Mouse (Mus musculus) forebrain, embryonic 12.5 days (tissue): Measurements from ENCODE around the gene Msi2. TPM values are rescaled to one million over a fixed set of nuclear protein-coding genes. Genes with fewer than 3 reads are reported as not detected.

Experiments used
- ATAC-seq: fragments of 200-750 bp; cut with Nextera tagmentation; 2 replicates; pipeline ENCODE4 v1.8.0; 2017; ENCODE audit warnings: moderate TSS enrichment; ENCODE audit not compliant: low FRiP score
- H3K27ac ChIP-seq: fragments of 300-500 bp; sonication (generic); 2 replicates; pipeline ENCODE4 v1.5.1; 2016; ENCODE audit warnings: mild to moderate bottlenecking
- H3K27me3 ChIP-seq: fragments of 300-500 bp; sonication (generic); 2 replicates; pipeline ENCODE4 v1.6.1; 2016; ENCODE audit warnings: mild to moderate bottlenecking
- H3K36me3 ChIP-seq: fragments of 300-500 bp; sonication (generic); replicated peaks from 2 replicates; pipeline ENCODE4 v1.6.1; 2016; ENCODE audit warnings: mild to moderate bottlenecking
- H3K4me1 ChIP-seq: fragments of 300-500 bp; sonication (generic); 2 replicates; pipeline ENCODE4 v1.6.1; 2016
- H3K4me2 ChIP-seq: fragments of 300-500 bp; sonication (generic); 2 replicates; pipeline ENCODE4 v1.6.1; 2016; ENCODE audit warnings: mild to moderate bottlenecking, moderate library complexity
- H3K4me3 ChIP-seq: fragments of 300-500 bp; sonication (generic); replicated peaks from 2 replicates; pipeline ENCODE4 v1.5.1; 2016; ENCODE audit warnings: mild to moderate bottlenecking
- H3K9ac ChIP-seq: fragments of 300-500 bp; sonication (generic); 2 replicates; pipeline ENCODE4 v1.6.1; 2016; ENCODE audit warnings: mild to moderate bottlenecking
- H3K9me3 ChIP-seq: fragments of 300-500 bp; sonication (generic); 2 replicates; pipeline ENCODE4 v1.6.1; 2016
- WGBS: fragments of 180-500 bp; shearing (Covaris S2); methylation state at CpG from one replicate; pipeline ENCODE4 v1.1.7; 2016; 5-methylcytosine and 5-hydroxymethylcytosine counted together
- polyA plus RNA-seq: library from polyadenylated mRNA; unstranded; fragments of >200 nt; fragmentation: Nextera tagmentation; extraction: Ambion mirVana; gene quantifications from 2 replicates; pipeline ENCODE4 v1.2.1, GENCODE M21; 2016

Msi2 gene
- polyA plus RNA-seq, 1 experiment from 2014 or later, result 35.8 TPM

DNA sequence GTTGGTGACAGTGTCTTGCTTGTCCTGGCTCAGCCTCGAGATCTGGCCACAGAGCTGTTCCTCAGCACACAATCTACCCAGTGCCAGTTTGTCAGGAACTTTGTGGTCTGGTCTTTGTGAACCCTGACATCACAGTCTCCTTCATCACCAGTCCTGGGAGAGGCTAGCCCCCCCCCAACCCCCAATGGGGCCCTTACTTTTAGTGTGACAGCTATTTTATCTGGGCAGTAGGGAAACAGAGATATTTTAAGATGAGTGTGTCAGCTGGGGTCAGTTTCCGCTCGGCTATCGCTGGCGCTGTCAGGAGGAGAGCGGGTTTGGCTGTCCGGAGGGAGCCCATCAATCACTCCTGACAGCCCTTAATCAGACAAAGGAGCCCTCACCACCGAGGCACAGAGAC, 404.8 kb downstream of the Msi2 start:
- no peaks in the 10 kb centered on the region for H3K36me3 ChIP-seq
- peaks cover 71% of the 10 kb centered on the region for H3K4me1 ChIP-seq
- no peaks in the 10 kb centered on the region for H3K27me3 ChIP-seq
- H3K9ac ChIP-seq, result no peak overlapping the region
- no peak overlapping the region for H3K4me3 ChIP-seq
- ATAC-seq, result no peak
- H3K4me2 ChIP-seq, result no peak overlapping the region
- H3K9me3 ChIP-seq, result no peaks in the 10 kb centered on the region
- WGBS, result 41% methylated on average over 8 of the region's 8 CpGs
- H3K27ac ChIP-seq, result no peak overlapping the region

DNA sequence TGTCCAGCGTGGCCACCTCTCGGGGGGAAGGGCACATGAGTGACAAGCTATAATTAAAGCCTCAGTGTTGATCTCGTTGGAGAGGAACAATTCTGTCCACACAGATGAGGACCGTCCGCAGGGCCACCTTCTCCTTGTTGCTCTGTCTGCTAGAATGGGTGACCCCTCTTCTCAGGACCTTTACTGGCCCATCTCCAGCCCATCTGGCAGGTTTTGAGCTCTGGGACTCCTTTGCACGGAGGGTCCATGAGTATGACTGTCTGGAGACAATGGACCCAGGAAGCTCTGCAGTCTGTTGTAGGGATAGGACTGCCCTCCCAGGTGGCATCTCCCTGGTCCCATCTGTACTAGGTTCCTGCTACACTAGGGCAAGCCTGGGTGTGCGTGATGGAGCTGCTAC, 406.7 kb downstream of the Msi2 start:
- no peak for ATAC-seq
- WGBS, result 66% methylated on average over 7 of the region's 7 CpGs
- H3K4me2 ChIP-seq, result no peak overlapping the region
- no peak overlapping the region for H3K9ac ChIP-seq
- H3K4me1 ChIP-seq, result peaks cover 62% of the 10 kb centered on the region
- 0 out of 2 replicates have a peak, but pooled peaks cover 3% of the 10 kb centered on the region for H3K27me3 ChIP-seq
- H3K36me3 ChIP-seq, result no peaks in the 10 kb centered on the region
- no peaks in the 10 kb centered on the region for H3K9me3 ChIP-seq
- H3K4me3 ChIP-seq, result no peak overlapping the region
- H3K27ac ChIP-seq, result no peak overlapping the region

DNA sequence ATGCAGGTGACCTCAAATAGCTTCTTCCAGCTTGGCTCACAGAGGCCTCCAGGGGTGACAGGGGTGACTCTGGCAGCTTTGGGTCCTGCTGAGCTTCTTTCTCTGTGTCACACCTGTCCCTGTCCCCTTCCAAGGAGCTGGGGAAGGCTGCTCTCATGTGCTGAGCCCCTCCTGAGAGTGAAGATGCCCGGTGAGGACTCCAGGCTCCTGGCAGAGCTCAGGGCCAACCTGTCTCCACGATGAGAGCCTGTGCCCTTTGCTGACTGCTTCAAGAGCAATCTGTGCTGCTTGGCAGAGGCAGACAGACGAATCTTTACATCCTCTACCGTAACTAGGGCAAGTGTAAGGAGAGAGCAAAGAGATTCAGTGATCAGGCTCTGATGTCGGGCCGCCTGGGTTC, 407.5 kb downstream of the Msi2 start:
- Histone ChIP-seq H3K4me2 (no peak overlapping the region), H3K9me3 (no peaks in the 10 kb centered on the region), H3K9ac (no peak overlapping the region), H3K36me3 (no peaks in the 10 kb centered on the region), H3K4me1 (peaks cover 61% of the 10 kb centered on the region), H3K4me3 (no peak overlapping the region), H3K27me3 (0 out of 2 replicates have a peak, but pooled peaks cover 3% of the 10 kb centered on the region), H3K27ac (0 out of 2 replicates have a peak overlapping the region, but pooled peaks have one; percentile 75)
- no peak for ATAC-seq
- 76% methylated on average over 6 of the region's 6 CpGs for WGBS

DNA sequence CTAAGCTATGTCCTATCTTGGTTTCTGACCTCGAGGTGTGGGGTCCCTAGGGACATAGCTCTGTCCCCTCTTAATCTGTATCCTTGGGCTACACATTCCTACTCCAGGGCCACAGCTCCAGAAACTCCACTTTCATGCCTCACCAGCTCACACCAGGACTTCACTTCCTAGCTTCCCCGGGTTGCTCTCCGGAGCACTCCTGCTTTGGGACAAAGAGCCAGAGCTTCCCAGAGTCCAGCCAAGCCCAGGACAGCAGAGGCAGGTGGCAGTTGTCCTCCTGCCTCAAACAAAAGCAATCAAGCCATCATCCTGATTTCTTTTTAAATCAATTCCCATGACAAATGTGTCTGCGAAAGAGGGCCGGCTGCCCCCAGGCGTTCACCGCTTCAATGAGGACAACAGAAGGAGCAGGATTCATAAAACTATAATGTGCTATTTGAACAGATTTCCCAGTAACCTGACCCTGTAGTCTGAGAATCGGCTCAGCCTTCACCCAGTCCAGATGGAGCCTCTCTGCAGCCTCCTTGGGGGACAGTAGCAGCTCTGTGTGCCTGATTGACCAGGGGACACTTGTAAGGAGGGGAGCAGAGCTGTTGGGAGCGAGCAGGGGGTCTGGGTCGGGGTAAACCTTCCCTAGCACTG, 409.1 kb downstream of the Msi2 start:
- peaks cover 57% of the 10 kb centered on the region for H3K4me1 ChIP-seq

DNA sequence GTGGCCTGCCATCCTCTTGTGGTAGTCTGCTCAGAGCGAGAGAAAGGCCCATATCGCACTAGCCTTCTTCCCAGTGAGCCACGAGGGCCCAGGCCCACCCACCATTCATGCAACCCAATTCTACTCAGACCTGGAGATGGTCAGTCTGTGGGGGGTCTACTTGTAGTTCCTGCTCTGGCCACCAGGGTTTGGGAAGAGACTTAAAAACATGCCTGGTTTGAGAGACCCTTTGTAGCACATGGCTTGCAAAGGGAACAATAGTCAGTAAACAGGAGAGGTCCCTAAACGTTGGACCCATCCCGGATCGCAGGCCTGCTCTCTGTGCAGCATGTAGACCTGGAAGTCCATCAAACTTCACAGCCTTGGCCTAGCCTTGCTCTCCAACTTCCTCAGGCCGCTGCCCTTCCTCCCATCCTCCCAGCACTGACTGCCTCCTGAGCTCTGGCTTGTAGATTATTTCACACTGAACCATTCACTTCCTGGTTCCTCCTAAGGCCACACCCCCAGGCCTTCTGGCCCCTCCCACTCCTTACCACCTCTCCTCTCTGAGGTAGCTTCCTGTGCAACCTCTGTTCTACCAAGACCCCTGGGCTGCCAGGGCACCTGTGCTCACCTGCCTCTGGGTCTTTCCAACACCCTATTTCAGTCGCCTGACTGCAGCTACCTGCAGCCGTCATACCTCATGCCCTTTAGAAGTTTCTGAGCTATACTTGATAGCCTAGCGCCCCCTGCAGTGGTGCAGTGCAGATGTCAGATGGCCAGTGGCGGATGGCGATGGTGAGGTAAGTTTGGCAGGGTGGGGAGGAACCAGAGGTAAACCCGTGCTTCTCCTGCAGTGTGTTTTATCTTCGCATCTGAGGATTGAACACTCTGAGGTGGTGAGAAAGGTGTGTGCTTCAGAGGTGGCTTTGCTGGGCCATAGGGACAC, 410.4 kb downstream of the Msi2 start:
- H3K4me1 ChIP-seq, result peaks cover 44% of the 10 kb centered on the region
- H3K4me3 ChIP-seq, result no peak overlapping the region
- 0 out of 2 replicates have a peak overlapping the region, but pooled peaks have one; percentile 75 for H3K27ac ChIP-seq
- 82% methylated on average over 14 of the region's 14 CpGs for WGBS
- no peak overlapping the region for H3K9ac ChIP-seq
- no peaks in the 10 kb centered on the region for H3K9me3 ChIP-seq
- no peaks in the 10 kb centered on the region for H3K36me3 ChIP-seq
- no peak for ATAC-seq
- 0 out of 2 replicates have a peak, but pooled peaks cover 3% of the 10 kb centered on the region for H3K27me3 ChIP-seq
- H3K4me2 ChIP-seq, result no peak overlapping the region

More for the DNA sequence above, 409.1 kb downstream of the Msi2 start:
- Histone ChIP-seq H3K9ac (no peak overlapping the region), H3K27me3 (0 out of 2 replicates have a peak, but pooled peaks cover 3% of the 10 kb centered on the region), H3K4me3 (no peak overlapping the region), H3K4me2 (no peak overlapping the region), H3K9me3 (no peaks in the 10 kb centered on the region), H3K27ac (peak overlapping the region; percentile 75), H3K36me3 (no peaks in the 10 kb centered on the region)
- 52% methylated on average over 10 of the region's 10 CpGs for WGBS
- ATAC-seq, result peak; percentile 57

DNA sequence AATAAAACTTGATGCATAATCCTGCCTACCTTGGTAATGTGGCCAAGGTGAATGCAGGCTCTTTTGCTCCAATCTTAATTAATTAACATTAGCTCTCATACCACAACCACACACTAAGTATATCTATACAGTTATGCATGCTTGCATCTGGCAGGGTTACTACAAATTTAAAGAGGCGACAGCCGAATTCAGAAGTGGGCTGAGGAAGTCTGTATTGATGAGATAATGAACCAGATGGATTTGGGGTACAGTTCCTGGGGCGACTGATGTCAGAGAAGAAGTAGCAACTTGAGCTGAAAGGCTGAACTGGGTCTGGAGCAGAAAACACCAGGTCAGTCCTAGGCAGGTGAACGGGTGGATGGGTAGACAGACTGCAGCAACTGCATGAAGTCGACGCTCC, 412.6 kb downstream of the Msi2 start:
- H3K4me3 ChIP-seq, result no peak overlapping the region
- 91% methylated on average over 6 of the region's 6 CpGs for WGBS
- no peak overlapping the region for H3K9ac ChIP-seq
- H3K27ac ChIP-seq, result no peak overlapping the region
- ATAC-seq, result no peak
- H3K27me3 ChIP-seq, result 0 out of 2 replicates have a peak, but pooled peaks cover 3% of the 10 kb centered on the region
- no peaks in the 10 kb centered on the region for H3K36me3 ChIP-seq
- no peaks in the 10 kb centered on the region for H3K9me3 ChIP-seq
- H3K4me2 ChIP-seq, result no peak overlapping the region
- peaks cover 37% of the 10 kb centered on the region for H3K4me1 ChIP-seq

DNA sequence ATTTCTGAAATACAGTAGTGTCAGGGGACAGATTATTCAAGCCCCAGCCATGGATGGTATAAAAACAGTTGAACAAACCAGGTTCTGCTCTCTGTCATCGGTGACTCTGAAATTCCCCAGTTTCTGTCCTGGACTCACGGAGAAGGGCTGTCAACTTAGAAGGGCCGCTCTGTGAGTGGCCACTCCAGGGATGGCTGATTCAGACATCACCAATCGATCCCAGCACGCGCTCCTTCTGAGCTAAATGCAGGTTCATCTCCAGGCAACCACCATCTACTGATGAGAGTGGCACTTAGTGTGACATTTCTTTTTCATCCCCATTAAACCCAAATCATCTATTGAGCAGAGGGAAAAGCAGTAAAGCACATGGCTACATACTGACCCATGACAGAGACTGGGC, 416.7 kb downstream of the Msi2 start:
- Histone ChIP-seq H3K4me3 (no peak overlapping the region), H3K36me3 (no peaks in the 10 kb centered on the region), H3K4me1 (peaks cover 11% of the 10 kb centered on the region), H3K9ac (no peak overlapping the region), H3K9me3 (no peaks in the 10 kb centered on the region), H3K27ac (no peak overlapping the region), H3K4me2 (no peak overlapping the region), H3K27me3 (no peaks in the 10 kb centered on the region)
- WGBS, result 48% methylated on average over 6 of the region's 6 CpGs
- no peak for ATAC-seq

DNA sequence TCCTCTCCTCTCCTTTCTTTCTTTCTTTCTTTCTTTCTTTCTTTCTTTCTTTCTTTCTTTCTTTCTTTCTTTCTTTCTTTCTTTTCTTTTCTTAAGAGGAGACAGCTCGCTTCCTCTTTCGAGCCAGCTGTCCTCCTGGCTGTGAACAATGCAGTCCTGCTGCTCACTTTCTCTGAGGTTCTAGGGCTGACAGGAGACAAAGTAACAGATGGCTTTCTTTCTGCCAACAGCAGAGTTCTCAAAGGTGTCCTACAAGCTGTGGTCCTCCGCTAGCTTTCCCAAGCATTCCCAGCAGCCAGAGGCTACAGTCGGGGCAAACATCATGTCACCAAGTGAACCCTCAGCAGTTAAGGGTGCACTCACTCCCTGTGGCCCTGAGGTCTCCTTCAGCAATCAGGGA, 419.0 kb downstream of the Msi2 start:
- Histone ChIP-seq H3K36me3 (no peaks in the 10 kb centered on the region), H3K9ac (no peak overlapping the region), H3K4me3 (no peak overlapping the region), H3K4me2 (no peak overlapping the region), H3K4me1 (peaks cover 24% of the 10 kb centered on the region), H3K27me3 (peaks cover 12% of the 10 kb centered on the region; the same call in 1 of the 2 replicates), H3K27ac (no peak overlapping the region), H3K9me3 (no peaks in the 10 kb centered on the region)
- WGBS, result 68% methylated on average over 4 of the region's 4 CpGs
- no peak for ATAC-seq

DNA sequence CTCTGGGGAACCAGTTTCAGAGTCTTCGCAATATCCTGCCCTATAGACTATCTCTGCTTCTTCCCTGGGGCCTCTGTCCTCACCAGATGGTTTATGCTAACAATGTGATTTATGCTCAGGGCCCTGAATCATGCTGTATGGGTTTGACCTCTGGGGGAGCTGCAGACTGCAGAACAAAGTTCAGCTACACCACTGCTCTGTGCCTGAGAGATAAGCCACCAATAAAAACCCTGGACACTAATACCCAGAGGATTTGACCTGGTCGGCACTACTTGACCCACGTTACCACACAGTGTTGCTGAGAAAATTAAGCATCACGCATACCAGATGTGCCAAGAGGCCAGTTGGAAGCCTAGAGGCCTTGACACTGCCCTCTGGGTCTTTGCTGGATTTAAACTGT, 420.8 kb downstream of the Msi2 start:
- 80% methylated on average over 4 of the region's 4 CpGs for WGBS
- H3K27me3 ChIP-seq, result peaks cover 18% of the 10 kb centered on the region; the same call in 1 of the 2 replicates
- H3K4me2 ChIP-seq, result no peak overlapping the region
- peak; percentile 23; the same call in 1 of the 2 replicates for ATAC-seq
- no peak overlapping the region for H3K27ac ChIP-seq
- no peak overlapping the region for H3K4me3 ChIP-seq
- H3K36me3 ChIP-seq, result no peaks in the 10 kb centered on the region
- H3K9me3 ChIP-seq, result no peaks in the 10 kb centered on the region
- H3K9ac ChIP-seq, result no peak overlapping the region
- peaks cover 33% of the 10 kb centered on the region for H3K4me1 ChIP-seq

DNA sequence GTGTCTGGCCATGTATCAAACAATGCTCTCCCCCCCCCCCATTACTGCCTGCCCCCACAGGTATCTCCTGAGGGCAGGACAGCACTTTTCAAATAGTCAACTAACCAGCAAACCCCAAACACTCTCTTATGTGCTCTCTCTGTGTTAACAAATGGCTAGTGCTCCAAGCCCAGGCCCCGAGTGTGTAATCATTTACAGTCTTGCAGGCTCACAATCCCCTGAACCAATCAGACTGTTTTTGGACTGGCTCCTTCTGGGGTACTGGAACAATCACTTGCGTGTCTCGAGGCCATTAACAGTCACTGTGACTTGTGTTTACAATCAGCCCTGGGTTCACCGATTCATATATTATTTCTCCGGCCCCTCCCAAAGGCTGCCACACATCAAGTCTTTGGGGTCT, 423.0 kb downstream of the Msi2 start:
- no peak for ATAC-seq
- H3K9me3 ChIP-seq, result no peaks in the 10 kb centered on the region
- H3K9ac ChIP-seq, result no peak overlapping the region
- H3K4me3 ChIP-seq, result no peak overlapping the region
- H3K36me3 ChIP-seq, result no peaks in the 10 kb centered on the region
- WGBS, result 77% methylated on average over 5 of the region's 5 CpGs
- no peak overlapping the region for H3K27ac ChIP-seq
- H3K4me2 ChIP-seq, result no peak overlapping the region
- H3K4me1 ChIP-seq, result peaks cover 36% of the 10 kb centered on the region
- peaks cover 18% of the 10 kb centered on the region; the same call in 1 of the 2 replicates for H3K27me3 ChIP-seq

DNA sequence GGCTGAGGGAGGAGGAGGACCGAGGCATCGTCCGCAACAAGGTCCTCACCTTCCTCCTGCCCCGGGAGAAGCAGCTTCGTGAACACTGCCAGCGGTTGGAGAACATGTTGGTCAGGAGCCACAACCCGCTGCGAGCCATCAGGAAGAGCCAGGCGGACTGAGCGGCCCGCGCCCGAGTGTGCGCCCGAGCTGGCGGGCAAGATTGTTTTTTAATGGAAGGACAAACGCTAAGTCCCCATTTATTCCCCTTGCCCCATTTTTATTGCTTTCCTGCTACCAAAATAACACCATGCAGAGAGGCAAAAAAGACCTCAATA, 424.0 kb downstream of the Msi2 start:
- no peak for ATAC-seq
- peak overlapping the region; percentile 42 for H3K4me2 ChIP-seq
- 43% methylated on average over 17 of the region's 17 CpGs for WGBS
- H3K27ac ChIP-seq, result peak overlapping the region; percentile 19; the same call in 1 of the 2 replicates
- H3K4me3 ChIP-seq, result peak overlapping the region; percentile 23
- no peaks in the 10 kb centered on the region for H3K9me3 ChIP-seq
- H3K4me1 ChIP-seq, result peaks cover 36% of the 10 kb centered on the region
- H3K27me3 ChIP-seq, result peaks cover 18% of the 10 kb centered on the region; the same call in 1 of the 2 replicates
- H3K9ac ChIP-seq, result no peak overlapping the region
- H3K36me3 ChIP-seq, result no peaks in the 10 kb centered on the region

DNA sequence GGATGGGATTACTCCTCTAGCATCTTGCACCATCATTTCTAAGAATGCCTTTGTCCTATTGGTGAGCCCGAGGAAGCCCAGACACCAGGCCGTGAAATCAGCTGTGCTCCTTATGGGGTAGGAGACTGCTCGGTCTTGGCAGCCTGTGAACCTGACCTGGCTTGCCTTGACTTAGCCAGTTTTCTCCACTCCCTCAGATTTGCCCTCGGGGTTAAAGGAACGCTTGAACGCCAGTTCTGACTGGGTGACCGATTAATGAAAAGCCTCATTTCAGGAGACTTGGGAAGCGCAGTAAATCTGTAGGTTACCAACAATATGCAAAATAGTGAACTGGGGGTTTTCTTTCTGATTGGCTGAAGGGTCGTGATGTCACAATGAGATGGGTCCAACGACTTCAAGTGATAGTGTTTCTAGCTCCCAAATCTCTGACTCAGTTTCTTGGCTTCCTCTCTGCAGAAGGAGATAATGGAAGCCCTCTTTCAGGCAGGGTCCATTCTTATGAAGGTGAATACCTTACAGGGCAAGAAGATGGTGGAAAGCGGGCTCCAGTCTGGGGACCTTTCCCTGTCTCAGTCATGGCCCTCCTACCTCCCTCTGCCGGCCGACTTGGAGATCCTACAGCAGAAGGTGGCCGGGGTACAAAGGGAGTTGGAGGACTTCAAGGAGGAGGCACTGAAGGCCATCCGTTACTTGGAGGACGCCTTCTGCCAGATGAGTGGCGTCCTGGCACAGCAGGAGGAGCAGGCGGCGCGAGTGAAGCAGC, 424.5 kb downstream of the Msi2 start, which contains the start of gene Ccdc182:
Gene Ccdc182 (plus strand): TSS at position 428 of the 763 bp plus-strand sequence.
- Histone ChIP-seq H3K36me3 (no peaks in the 10 kb centered on the region), H3K4me3 (peak within 1 kb of the TSS; percentile 23), H3K4me2 (peak within 1 kb of the TSS; percentile 42), H3K4me1 (peaks cover 39% of the 10 kb centered on the region), H3K9ac (no peak within 1 kb of the TSS), H3K9me3 (no peaks in the 10 kb centered on the region), H3K27me3 (peaks cover 18% of the 10 kb centered on the region; the same call in 1 of the 2 replicates), H3K27ac (peak within 1 kb of the TSS; percentile 19; the same call in 1 of the 2 replicates)
- 34% methylated on average over 20 of the region's 20 CpGs for WGBS
- no peak for ATAC-seq
